Mouse (Mus musculus): ENCODE measurements around the gene Gm4881.

DNA sequence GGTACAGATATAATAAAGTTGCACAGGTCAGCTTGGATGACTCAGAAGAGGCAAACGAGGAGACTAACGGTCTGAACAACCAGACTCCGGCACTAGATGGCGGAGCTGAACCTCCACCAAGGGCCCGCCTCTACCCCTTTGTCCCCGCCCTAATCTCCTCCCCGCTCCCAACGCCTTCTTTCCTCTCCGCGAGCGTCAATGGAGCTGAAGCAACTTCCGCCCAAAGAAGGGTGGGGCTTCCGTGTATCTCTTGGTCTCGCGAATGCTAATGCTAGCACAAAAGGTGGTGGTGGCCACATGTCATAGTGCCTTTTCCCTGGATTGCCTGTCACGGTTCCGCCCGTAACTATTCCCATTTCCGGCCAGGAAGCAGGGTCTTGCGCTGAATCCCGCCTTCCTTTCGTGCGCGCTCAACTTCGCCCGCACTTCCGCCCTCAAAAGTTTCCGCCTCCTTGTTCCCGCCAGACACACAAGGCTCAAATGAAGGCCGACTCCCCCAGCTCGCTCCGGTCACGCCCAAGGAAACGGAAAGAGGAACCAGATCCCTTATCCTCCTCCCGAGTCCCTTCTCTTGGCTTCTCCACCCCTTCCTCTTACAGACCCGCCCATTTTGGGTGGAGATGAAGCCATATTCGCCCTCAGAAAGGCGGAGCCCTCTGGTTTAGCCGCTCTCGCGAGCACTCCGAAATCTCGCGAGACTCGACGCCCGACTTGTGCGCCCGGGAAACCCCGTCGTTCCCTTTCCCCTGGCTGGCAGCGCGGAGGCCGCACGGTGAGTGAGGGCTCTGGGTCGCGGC lies 60.2 kb downstream of the Gm4881 start, which contains the start of gene Rps19:
- TF ChIP-seq CTCF (IDR thresholded peaks at IDR 0.05; ENCODE audit: low read depth, low read length) (no peak), POLR2AphosphoS5 (IDR thresholded peaks at IDR 0.05; ENCODE audit: insufficient replicate concordance, low read depth, low read length) (no peak), TAL1 (conservative IDR thresholded peaks at IDR 0.05; ENCODE audit: low read depth, low read length) (no peak), GATA1 (IDR thresholded peaks at IDR 0.05; ENCODE audit: borderline replicate concordance, low read length) (no peak), GATA2 (IDR thresholded peaks at IDR 0.05; ENCODE audit: borderline replicate concordance, low read depth, low read length) (no peak)
